Mouse (Mus musculus): ENCODE results near the gene Zc3h4. TPM values are rescaled to one million over a fixed set of nuclear protein-coding genes. Genes with fewer than 3 reads are reported as not detected.

Gene Zc3h4
- 3.0 TPM for polyA plus RNA-seq (2014; fragmentation: Illumina TruSeq; extraction: RNeasy Lipid Tissue Mini Kit (QIAGEN cat#74804); ENCODE audit: low read depth, low replicate concordance)

GRCm38 (mm10) chr7:16400689-16401611 lies at the start of gene Zc3h4:
Gene Zc3h4 (plus strand): TSS chr7:16400910.

GRCm38 (mm10) chr7:16387160-16388041 lies 13.3 kb upstream of the Zc3h4 start, which contains the start of gene Sae1:
Gene Sae1 (minus strand): TSS chr7:16387806.

DNA sequence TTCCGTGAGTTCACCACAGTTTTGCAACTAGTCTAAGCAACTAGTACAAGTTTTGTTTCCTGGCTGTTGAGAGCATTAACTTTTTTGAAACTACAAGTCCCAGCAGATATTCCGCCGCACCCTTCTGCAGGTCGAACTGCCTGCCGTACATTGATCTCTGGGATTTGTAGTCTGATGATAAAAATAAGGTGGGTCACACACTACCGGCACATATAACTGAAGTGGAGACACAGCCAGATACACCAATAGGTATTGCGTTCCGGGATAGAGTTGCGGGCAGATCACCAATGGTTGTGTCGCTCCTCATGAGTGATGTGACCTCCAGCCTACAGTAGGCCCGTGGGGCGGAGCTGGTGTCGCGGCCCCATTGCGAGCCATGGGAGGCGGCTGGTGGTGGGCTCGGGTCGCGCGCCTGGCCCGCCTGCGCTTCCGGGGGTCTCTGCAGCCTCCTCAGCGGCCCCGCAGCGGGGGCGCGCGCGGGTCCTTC lies 51.9 kb downstream of the Zc3h4 start, which contains the start of gene Tmem160:
Gene Tmem160, plus strand, starts transcription at position 193 of the 487 bp plus-strand sequence.

DNA sequence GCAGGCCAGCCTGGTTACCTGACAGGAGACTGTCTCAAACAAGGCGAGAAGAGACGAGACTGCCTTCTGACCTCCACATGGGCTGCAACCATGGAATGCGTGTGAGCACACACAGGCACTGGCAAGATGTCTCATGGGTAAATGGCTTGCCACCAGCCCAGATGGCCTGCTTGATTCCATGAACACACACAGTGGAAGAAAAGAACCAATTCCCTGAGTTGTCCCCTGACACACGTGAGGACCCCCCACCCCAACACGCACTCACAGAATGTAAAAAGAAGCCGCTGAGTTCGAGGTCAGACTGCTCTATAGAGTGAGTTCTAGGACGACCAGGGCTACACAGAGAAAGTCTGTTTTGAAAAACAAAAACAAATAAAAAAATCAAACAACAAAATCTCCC lies 76.9 kb downstream of the Zc3h4 start, which contains the start of gene Npas1:
Gene Npas1, minus strand, starts transcription at position 101 of the 400 bp plus-strand sequence.

Other genes with a start within 250 kb of the Zc3h4 start
- gene Meis3, start 225.8 kb upstream of the Zc3h4 start, polyA plus RNA-seq (2014; fragmentation: Illumina TruSeq; extraction: RNeasy Lipid Tissue Mini Kit (QIAGEN cat#74804); ENCODE audit: low read depth, low replicate concordance): not detected
- gene Dhx34, start 178.9 kb upstream of the Zc3h4 start, polyA plus RNA-seq (2014; fragmentation: Illumina TruSeq; extraction: RNeasy Lipid Tissue Mini Kit (QIAGEN cat#74804); ENCODE audit: low read depth, low replicate concordance): 0.24 TPM
- gene C5ar2, start 156.8 kb upstream of the Zc3h4 start, polyA plus RNA-seq (2014; fragmentation: Illumina TruSeq; extraction: RNeasy Lipid Tissue Mini Kit (QIAGEN cat#74804); ENCODE audit: low read depth, low replicate concordance): 0.12 TPM
- 0.57 TPM for gene C5ar1, start 141.4 kb upstream of the Zc3h4 start, polyA plus RNA-seq (2014; fragmentation: Illumina TruSeq; extraction: RNeasy Lipid Tissue Mini Kit (QIAGEN cat#74804); ENCODE audit: low read depth, low replicate concordance)
- 0.93 TPM for gene Inafm1, start 127.3 kb upstream of the Zc3h4 start, polyA plus RNA-seq (2014; fragmentation: Illumina TruSeq; extraction: RNeasy Lipid Tissue Mini Kit (QIAGEN cat#74804); ENCODE audit: low read depth, low replicate concordance)
- 10.5 TPM for gene Ccdc9, start 114.1 kb upstream of the Zc3h4 start, polyA plus RNA-seq (2014; fragmentation: Illumina TruSeq; extraction: RNeasy Lipid Tissue Mini Kit (QIAGEN cat#74804); ENCODE audit: low read depth, low replicate concordance)
- gene Bbc3, start 92.5 kb upstream of the Zc3h4 start, polyA plus RNA-seq (2014; fragmentation: Illumina TruSeq; extraction: RNeasy Lipid Tissue Mini Kit (QIAGEN cat#74804); ENCODE audit: low read depth, low replicate concordance): not detected
- gene Sae1, start 13.1 kb upstream of the Zc3h4 start, polyA plus RNA-seq (2014; fragmentation: Illumina TruSeq; extraction: RNeasy Lipid Tissue Mini Kit (QIAGEN cat#74804); ENCODE audit: low read depth, low replicate concordance): 46.2 TPM
- not detected for gene Tmem160, start 51.9 kb downstream of the Zc3h4 start, polyA plus RNA-seq (2014; fragmentation: Illumina TruSeq; extraction: RNeasy Lipid Tissue Mini Kit (QIAGEN cat#74804); ENCODE audit: low read depth, low replicate concordance)
- not detected for gene Npas1, start 76.8 kb downstream of the Zc3h4 start, polyA plus RNA-seq (2014; fragmentation: Illumina TruSeq; extraction: RNeasy Lipid Tissue Mini Kit (QIAGEN cat#74804); ENCODE audit: low read depth, low replicate concordance)
- 34.0 TPM for gene Arhgap35, start 214.1 kb downstream of the Zc3h4 start, polyA plus RNA-seq (2014; fragmentation: Illumina TruSeq; extraction: RNeasy Lipid Tissue Mini Kit (QIAGEN cat#74804); ENCODE audit: low read depth, low replicate concordance)

Data from kidney, adult 10 weeks (tissue).